Mouse (Mus musculus): Measurements from ENCODE around the gene Ankzf1.
"Not testable (repeated sequence)": the region's sequence is repeated elsewhere in the genome, so short reads cannot be mapped to it uniquely, and the experiment has no call there.

Gene Ankzf1

GRCm38 (mm10) chr1:75225473-75225872 is 33.5 kb downstream of the Ankzf1 start:
- DNase-seq (ENCODE audit: low spot score), result no peak

- DNase-seq (ENCODE audit: low spot score), result no peak
Observed at GRCm38 (mm10) chr1:75226138-75226537, 34.2 kb downstream of the Ankzf1 start.

GRCm38 (mm10) chr1:75227653-75228052 is 35.7 kb downstream of the Ankzf1 start:
- DNase-seq (ENCODE audit: low spot score), result no peak

GRCm38 (mm10) chr1:75229158-75229557 is 37.2 kb downstream of the Ankzf1 start:
- no peak for DNase-seq (ENCODE audit: low spot score)

- no peak for DNase-seq (ENCODE audit: low spot score)
Observed at GRCm38 (mm10) chr1:75230335-75230994, 38.5 kb downstream of the Ankzf1 start.

- DNase-seq (ENCODE audit: low spot score), result no peak
Observed at GRCm38 (mm10) chr1:75231224-75231623, 39.3 kb downstream of the Ankzf1 start.

- DNase-seq (ENCODE audit: low spot score), result no peak
Observed at GRCm38 (mm10) chr1:75231664-75232152, 39.8 kb downstream of the Ankzf1 start, which contains the start of gene A630095N17Rik. TSS of gene A630095N17Rik (minus strand) at chr1:75232102.

- DNase-seq (ENCODE audit: low spot score), result not testable (repeated sequence)
Observed at GRCm38 (mm10) chr1:75232489-75232888, 40.5 kb downstream of the Ankzf1 start.

- DNase-seq (ENCODE audit: low spot score), result no peak
Observed at GRCm38 (mm10) chr1:75234606-75235005, 42.7 kb downstream of the Ankzf1 start.

GRCm38 (mm10) chr1:75236117-75237050 is 44.4 kb downstream of the Ankzf1 start, which contains the start of gene Dnajb2:
TSS of gene Dnajb2 (plus strand) at chr1:75236406.
- DNase-seq (ENCODE audit: low spot score), result no peak

GRCm38 (mm10) chr1:75239591-75239990 is 47.6 kb downstream of the Ankzf1 start:
- no peak for DNase-seq (ENCODE audit: low spot score)

- no peak for DNase-seq (ENCODE audit: low spot score)
Observed at GRCm38 (mm10) chr1:75243411-75243810, 51.5 kb downstream of the Ankzf1 start.

- no peak for DNase-seq (ENCODE audit: low spot score)
Observed at GRCm38 (mm10) chr1:75244175-75244826, 52.4 kb downstream of the Ankzf1 start.

- DNase-seq (ENCODE audit: low spot score), result no peak
Observed at GRCm38 (mm10) chr1:75244836-75245235, 52.9 kb downstream of the Ankzf1 start.

GRCm38 (mm10) chr1:75247071-75247930 is 55.4 kb downstream of the Ankzf1 start:
- no peak for DNase-seq (ENCODE audit: low spot score)

GRCm38 (mm10) chr1:75248041-75248772 is 56.3 kb downstream of the Ankzf1 start:
- no peak for DNase-seq (ENCODE audit: low spot score)

Measured in layer of hippocampus, adult 9-10 months (tissue).